Mouse (Mus musculus) adrenal gland, adult (tissue): ENCODE measurements at regions not wholly inside any gene's neighbourhood (a gene's known extent, or its start where the extent isn't known, plus 50 kb on each side); places are given as distances from the start of the nearest gene placed in this dataset.

Source experiments
- DNase-seq, 2 experiments: peaks; one replicate each; pipeline ENCODE4 v3.0.0; 2022 to 2023; ENCODE audit warnings: low spot score in 1 of 2; ENCODE audit not compliant: inconsistent age in 2 of 2

- no peak for DNase-seq
Measured at GRCm38 (mm10) chr19:26550299-26550698, 54.6 kb upstream of the Smarca2 start.
